Mouse (Mus musculus): ENCODE data around the gene Saxo1.

DNA sequence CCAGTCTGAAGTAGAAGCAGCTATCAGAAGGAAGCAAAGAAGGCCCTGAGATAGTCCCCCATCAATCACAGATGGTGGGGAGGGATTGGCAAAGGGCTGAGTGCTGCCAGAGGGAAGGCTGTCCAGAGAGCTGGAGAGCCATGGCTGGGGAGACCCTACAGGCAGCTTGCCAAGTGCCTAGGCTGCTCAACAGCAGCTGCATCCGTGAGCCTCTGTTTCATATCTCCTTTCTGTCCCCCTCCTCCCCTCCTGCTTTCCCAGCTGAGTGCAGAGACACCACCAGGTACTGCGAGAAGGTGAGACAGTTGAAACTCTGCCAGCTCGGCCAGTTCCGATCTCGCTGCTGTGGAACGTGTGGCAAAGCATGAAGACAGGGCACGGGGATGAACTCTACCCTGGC, 132.5 kb downstream of the Saxo1 start:
- TF ChIP-seq IRF4 (IDR thresholded peaks at IDR 0.05; ENCODE audit: low read depth, low read length) (no peak), PAX5 (IDR thresholded peaks at IDR 0.05; ENCODE audit: low read length) (no peak), MYC (IDR thresholded peaks at IDR 0.05; ENCODE audit: low read depth, low read length) (no peak), E2F4 (IDR thresholded peaks at IDR 0.05; ENCODE audit: insufficient replicate concordance, low read depth, low read length) (no peak), NRF1 (IDR thresholded peaks at IDR 0.05; ENCODE audit: low read depth, low read length) (no peak), POLR2AphosphoS2 (IDR thresholded peaks at IDR 0.05; ENCODE audit: low read depth, low read length) (no peak), EP300 (IDR thresholded peaks at IDR 0.05; ENCODE audit: low read length) (no peak), ZKSCAN1 (IDR thresholded peaks at IDR 0.05; ENCODE audit: borderline replicate concordance, low read depth, low read length) (no peak), KAT2A (IDR thresholded peaks at IDR 0.05; ENCODE audit: insufficient replicate concordance, low read length) (no peak), CTCF (conservative IDR thresholded peaks at IDR 0.05 in 1 of 2, IDR thresholded peaks at IDR 0.05 in 1 of 2; ENCODE audit: low read depth in 2 of 2, low read length in 2 of 2) (no peak), NELFE (IDR thresholded peaks at IDR 0.05; ENCODE audit: low read depth, low read length) (no peak), POLR2A (IDR thresholded peaks at IDR 0.05; ENCODE audit: low read depth, low read length) (no peak), ELF1 (IDR thresholded peaks at IDR 0.05; ENCODE audit: low read depth, low read length) (no peak), MEF2A (IDR thresholded peaks at IDR 0.05; ENCODE audit: borderline replicate concordance, low read depth, low read length) (no peak)

Data from CH12.LX (cell line).